Mouse (Mus musculus) forebrain, embryonic 13.5 days (tissue): ENCODE results near the gene B4galnt2. TPM values are rescaled to one million over a fixed set of nuclear protein-coding genes. Genes with fewer than 3 reads are reported as not detected.

ENCODE experiments used
- ATAC-seq: fragments of 200-750 bp; cut with Nextera tagmentation; 2 replicates; pipeline ENCODE4 v1.8.0; 2017
- H3K27ac ChIP-seq: fragments of 300-500 bp; sonication (generic); 2 replicates; pipeline ENCODE4 v1.5.1; 2015; ENCODE audit warnings: inconsistent platforms, mild to moderate bottlenecking, moderate library complexity
- H3K27me3 ChIP-seq: fragments of 300-500 bp; sonication (generic); 2 replicates; pipeline ENCODE4 v1.6.1; 2015; ENCODE audit warnings: mild to moderate bottlenecking, inconsistent platforms
- H3K36me3 ChIP-seq: fragments of 300-500 bp; sonication (generic); 2 replicates; pipeline ENCODE4 v1.6.1; 2015; ENCODE audit warnings: mild to moderate bottlenecking, inconsistent platforms; ENCODE audit not compliant: poor library complexity, severe bottlenecking
- H3K4me1 ChIP-seq: fragments of 300-500 bp; sonication (generic); 2 replicates; pipeline ENCODE4 v1.6.1; 2015; ENCODE audit warnings: inconsistent platforms
- H3K4me2 ChIP-seq: fragments of 300-500 bp; sonication (generic); 2 replicates; pipeline ENCODE4 v1.6.1; 2015; ENCODE audit warnings: inconsistent platforms, mild to moderate bottlenecking, moderate library complexity
- H3K4me3 ChIP-seq: fragments of 300-500 bp; sonication (generic); 2 replicates; pipeline ENCODE4 v1.5.1; 2015; ENCODE audit warnings: mild to moderate bottlenecking, inconsistent platforms
- H3K9ac ChIP-seq: fragments of 300-500 bp; sonication (generic); 2 replicates; pipeline ENCODE4 v1.6.1; 2015; ENCODE audit warnings: mild to moderate bottlenecking, inconsistent platforms
- H3K9me3 ChIP-seq: fragments of 300-500 bp; sonication (generic); replicated peaks from 2 replicates; pipeline ENCODE4 v1.6.1; 2016; ENCODE audit warnings: inconsistent platforms
- WGBS: fragments of 180-500 bp; shearing (Covaris S2); methylation state at CpG from one replicate; pipeline ENCODE4 v1.1.7; 2015; 5-methylcytosine and 5-hydroxymethylcytosine counted together
- polyA plus RNA-seq: library from polyadenylated mRNA; unstranded; fragments of >200 nt; fragmentation: Nextera tagmentation; extraction: Ambion mirVana; gene quantifications from 2 replicates; pipeline ENCODE4 v1.2.1, GENCODE M21; 2015

B4galnt2 gene
- polyA plus RNA-seq, 1 experiment from 2014 or later = not detected

DNA sequence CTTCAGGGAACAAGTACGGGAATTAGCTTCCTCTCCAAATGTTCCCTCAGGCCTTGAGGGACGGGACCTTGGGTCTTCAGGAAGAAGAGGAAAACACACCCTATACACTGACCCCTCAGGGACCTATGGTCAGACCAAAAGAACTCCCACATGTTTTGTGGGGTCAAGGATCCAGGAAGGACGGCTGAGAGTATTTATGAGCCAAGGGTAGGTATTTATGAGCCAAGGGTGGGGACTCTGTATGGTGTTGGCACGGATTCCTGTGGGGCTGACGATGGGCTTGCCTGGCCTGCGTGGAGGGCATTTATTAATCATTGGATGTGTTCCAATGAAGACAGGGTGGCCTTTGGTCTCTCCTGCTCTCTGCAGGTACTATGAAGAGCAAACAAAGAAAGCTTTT, 78.3 kb downstream of the B4galnt2 start:
- H3K4me2 ChIP-seq = no peak overlapping the region
- WGBS = 65% methylated on average over 6 of the region's 6 CpGs
- H3K4me1 ChIP-seq = peaks cover 21% of the 10 kb centered on the region
- ATAC-seq = no peak
- H3K9ac ChIP-seq = no peak overlapping the region
- no peak overlapping the region for H3K4me3 ChIP-seq
- no peaks in the 10 kb centered on the region for H3K36me3 ChIP-seq
- H3K27me3 ChIP-seq = peaks cover 81% of the 10 kb centered on the region
- no peak overlapping the region for H3K27ac ChIP-seq
- H3K9me3 ChIP-seq = no peaks in the 10 kb centered on the region

DNA sequence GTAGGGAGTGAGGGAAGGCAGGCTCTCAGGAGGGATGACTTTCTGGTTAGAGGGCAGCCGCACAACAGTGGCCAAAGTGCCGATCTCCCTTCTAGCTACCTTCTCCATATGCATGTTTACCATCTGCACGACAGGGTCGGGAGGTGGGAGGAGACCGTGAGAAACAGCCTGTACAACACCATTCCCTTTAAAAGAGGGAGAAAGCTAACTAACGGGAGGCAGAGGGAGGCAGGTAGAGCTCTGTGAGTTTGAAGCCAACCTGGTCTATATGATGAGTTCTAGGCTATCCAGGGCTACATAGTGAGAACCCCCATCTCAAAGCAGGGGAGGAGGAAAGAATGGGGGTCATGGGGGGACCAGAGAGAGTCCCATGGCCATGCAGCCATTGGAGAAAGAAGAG, 78.9 kb downstream of the B4galnt2 start:
- H3K4me1 ChIP-seq = peaks cover 27% of the 10 kb centered on the region
- H3K4me3 ChIP-seq = no peak overlapping the region
- H3K9me3 ChIP-seq = no peaks in the 10 kb centered on the region
- peaks cover 82% of the 10 kb centered on the region for H3K27me3 ChIP-seq
- no peak for ATAC-seq
- no peak overlapping the region for H3K9ac ChIP-seq
- H3K36me3 ChIP-seq = no peaks in the 10 kb centered on the region
- WGBS = 46% methylated on average over 6 of the region's 6 CpGs
- no peak overlapping the region for H3K27ac ChIP-seq
- H3K4me2 ChIP-seq = no peak overlapping the region

DNA sequence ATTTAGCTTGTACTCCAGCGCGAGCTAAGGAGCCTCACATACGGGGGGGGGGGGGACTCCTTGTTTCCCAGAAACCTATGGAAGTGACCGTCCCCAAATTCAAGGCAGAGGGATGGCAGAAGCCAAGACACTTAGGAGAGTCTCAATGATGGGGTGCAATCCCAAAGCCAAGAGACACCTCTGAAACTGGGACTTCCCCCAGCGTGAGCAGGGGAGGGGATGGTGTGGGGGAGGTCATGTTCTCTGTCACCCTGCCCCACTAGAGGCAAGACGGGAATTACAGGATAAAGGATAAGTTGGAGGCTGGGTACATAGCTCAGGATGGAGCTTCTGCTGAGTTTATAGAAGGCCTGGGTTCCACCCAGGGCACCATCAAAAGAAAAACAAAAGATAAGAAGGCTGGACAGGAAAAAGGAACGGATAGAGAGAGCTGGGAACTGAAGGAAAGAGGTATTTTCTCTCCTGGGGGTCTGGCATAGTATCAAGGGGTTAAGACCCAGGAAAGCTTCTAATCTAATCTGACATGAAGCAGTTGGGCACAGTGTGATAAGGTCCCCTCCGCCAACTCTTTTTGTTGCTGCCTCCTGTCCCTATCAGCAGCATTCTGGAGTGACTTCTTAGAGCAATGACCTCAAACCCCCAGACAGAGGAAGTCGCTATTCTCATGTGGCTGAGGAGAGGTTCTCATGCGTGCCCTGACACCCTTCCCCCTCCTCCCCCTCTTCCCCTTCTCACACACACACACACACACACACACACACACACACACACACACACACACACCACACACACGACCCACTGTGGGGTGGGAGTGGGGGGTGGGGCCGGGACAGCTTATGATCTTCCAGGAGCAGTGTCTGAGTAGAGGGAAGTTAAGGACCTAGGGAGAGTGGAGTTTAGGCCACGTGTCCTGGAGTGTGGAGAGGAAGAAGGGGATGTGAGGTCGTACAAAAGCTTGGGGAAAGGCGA, 79.7 kb downstream of the B4galnt2 start:
- no peak overlapping the region for H3K4me2 ChIP-seq
- H3K36me3 ChIP-seq = no peaks in the 10 kb centered on the region
- H3K27ac ChIP-seq = no peak overlapping the region
- H3K4me3 ChIP-seq = no peak overlapping the region
- H3K9me3 ChIP-seq = no peaks in the 10 kb centered on the region
- 20% methylated on average over 14 of the region's 15 CpGs for WGBS
- peaks cover 90% of the 10 kb centered on the region for H3K27me3 ChIP-seq
- no peak overlapping the region for H3K9ac ChIP-seq
- ATAC-seq = no peak
- H3K4me1 ChIP-seq = peaks cover 34% of the 10 kb centered on the region

GRCm38 (mm10) chr11:95834143-95834667, 80.5 kb downstream of the B4galnt2 start:
- Histone ChIP-seq H3K4me3 (peak overlapping the region; percentile 9; the same call in 1 of the 2 replicates), H3K9me3 (no peaks in the 10 kb centered on the region), H3K27me3 (peaks cover 95% of the 10 kb centered on the region), H3K27ac (no peak overlapping the region), H3K9ac (no peak overlapping the region), H3K4me1 (peaks cover 34% of the 10 kb centered on the region), H3K4me2 (peak overlapping the region; percentile 25), H3K36me3 (no peaks in the 10 kb centered on the region)
- 4% methylated on average over 22 of the region's 22 CpGs for WGBS
- ATAC-seq = 0 out of 2 replicates have a peak, but pooled peaks have one; percentile 6

DNA sequence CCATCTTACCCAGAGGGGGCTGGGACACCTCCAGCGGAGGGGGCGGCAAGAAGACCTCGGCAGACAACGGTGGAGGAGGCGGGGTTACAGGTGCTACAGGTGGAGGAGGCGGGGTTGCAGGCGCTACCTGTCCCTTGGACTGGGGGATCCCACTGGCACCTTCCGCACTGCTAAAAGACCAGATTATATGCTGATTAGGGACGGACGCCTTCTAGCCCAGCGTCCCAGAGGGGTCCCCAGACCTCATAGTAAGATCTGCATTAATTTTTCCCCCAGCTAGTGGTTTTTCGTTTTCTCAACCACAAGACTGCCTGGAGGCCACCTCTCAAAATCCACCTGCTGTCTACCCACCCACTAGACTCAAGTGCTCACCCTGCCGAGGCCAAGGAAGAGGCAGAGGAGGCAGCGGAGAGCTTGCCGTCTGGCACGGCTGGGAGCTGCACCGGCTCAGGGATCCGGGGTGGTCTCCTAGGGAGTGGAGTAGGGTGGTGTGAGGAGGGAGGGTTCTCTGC, 81.0 kb downstream of the B4galnt2 start:
- H3K27me3 ChIP-seq = peaks cover 98% of the 10 kb centered on the region
- no peak overlapping the region for H3K27ac ChIP-seq
- no peaks in the 10 kb centered on the region for H3K36me3 ChIP-seq
- H3K4me2 ChIP-seq = peak overlapping the region; percentile 25
- H3K4me1 ChIP-seq = peaks cover 33% of the 10 kb centered on the region
- no peaks in the 10 kb centered on the region for H3K9me3 ChIP-seq
- 5% methylated on average over 18 of the region's 18 CpGs for WGBS
- H3K9ac ChIP-seq = no peak overlapping the region
- peak overlapping the region; percentile 9; the same call in 1 of the 2 replicates for H3K4me3 ChIP-seq
- no peak for ATAC-seq

- Histone ChIP-seq H3K9ac (no peak overlapping the region), H3K9me3 (no peaks in the 10 kb centered on the region), H3K4me1 (peaks cover 30% of the 10 kb centered on the region), H3K36me3 (no peaks in the 10 kb centered on the region), H3K27ac (no peak overlapping the region), H3K4me2 (no peak overlapping the region), H3K27me3 (peaks cover 100% of the 10 kb centered on the region), H3K4me3 (no peak overlapping the region)
- WGBS = 20% methylated on average over 8 of the region's 8 CpGs
- ATAC-seq = no peak
Observed at GRCm38 (mm10) chr11:95833006-95833570, 81.6 kb downstream of the B4galnt2 start.

DNA sequence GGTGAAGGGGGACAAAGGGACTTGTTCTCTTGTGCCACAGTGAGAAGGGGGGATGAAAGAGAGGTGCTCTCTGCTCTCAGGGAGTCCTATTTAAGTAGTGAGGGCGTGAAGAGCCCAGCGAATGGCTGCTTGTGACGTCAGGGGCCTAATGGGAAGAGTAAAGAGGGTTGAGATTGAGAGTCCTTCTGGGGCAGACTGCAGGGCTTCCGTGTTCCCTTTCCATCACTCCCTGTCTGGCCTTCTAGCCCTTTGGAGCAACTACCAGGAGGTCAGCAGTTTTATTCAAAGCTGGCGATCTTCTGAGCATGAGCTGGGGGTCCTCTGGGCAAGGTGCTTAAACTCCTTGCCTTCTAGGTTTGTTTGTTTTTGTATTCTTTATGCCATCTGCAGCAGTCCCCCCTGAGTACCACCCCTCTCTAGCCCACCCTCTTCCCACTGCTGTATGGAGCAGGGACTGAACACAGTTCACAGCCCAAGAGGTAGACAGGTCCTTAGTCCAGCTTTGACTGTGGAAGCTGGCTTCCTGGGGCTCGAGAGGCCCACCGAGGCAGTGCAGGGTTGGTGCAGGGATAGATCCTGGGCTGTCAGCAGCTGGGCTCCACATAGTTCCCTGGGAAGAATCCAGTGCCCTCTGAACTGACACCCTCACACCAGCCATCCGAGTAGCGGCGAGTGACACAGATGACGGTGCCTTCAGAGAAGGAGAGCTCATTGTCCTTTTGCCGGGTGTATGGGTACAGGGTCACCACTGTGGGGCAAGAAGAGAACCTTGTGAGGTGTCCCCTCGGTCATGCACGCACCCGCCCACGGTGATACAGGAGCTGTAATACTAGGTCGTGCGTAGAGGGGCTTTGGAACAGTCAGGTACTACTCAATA, 82.3 kb downstream of the B4galnt2 start:
- WGBS = 27% methylated on average over 18 of the region's 18 CpGs
- Histone ChIP-seq H3K4me1 (peaks cover 30% of the 10 kb centered on the region), H3K4me2 (no peak overlapping the region), H3K9ac (no peak overlapping the region), H3K36me3 (no peaks in the 10 kb centered on the region), H3K4me3 (no peak overlapping the region), H3K9me3 (no peaks in the 10 kb centered on the region), H3K27ac (no peak overlapping the region), H3K27me3 (peaks cover 99% of the 10 kb centered on the region)
- ATAC-seq = no peak

GRCm38 (mm10) chr11:95831641-95832040, 83.0 kb downstream of the B4galnt2 start:
- Histone ChIP-seq H3K4me1 (peaks cover 26% of the 10 kb centered on the region), H3K9me3 (no peaks in the 10 kb centered on the region), H3K4me2 (peak overlapping the region; percentile 44; the same call in 1 of the 2 replicates), H3K27ac (no peak overlapping the region), H3K4me3 (peak overlapping the region; percentile 23), H3K9ac (no peak overlapping the region), H3K27me3 (peaks cover 99% of the 10 kb centered on the region), H3K36me3 (no peaks in the 10 kb centered on the region)
- ATAC-seq = no peak
- 1% methylated on average over 15 of the region's 15 CpGs for WGBS

GRCm38 (mm10) chr11:95831276-95831619, 83.4 kb downstream of the B4galnt2 start:
- no peak for ATAC-seq
- Histone ChIP-seq H3K27me3 (peaks cover 99% of the 10 kb centered on the region), H3K9me3 (no peaks in the 10 kb centered on the region), H3K4me2 (peak overlapping the region; percentile 44; the same call in 1 of the 2 replicates), H3K27ac (no peak overlapping the region), H3K36me3 (no peaks in the 10 kb centered on the region), H3K4me1 (peaks cover 26% of the 10 kb centered on the region), H3K9ac (no peak overlapping the region), H3K4me3 (peak overlapping the region; percentile 23)
- WGBS = 10% methylated on average over 10 of the region's 10 CpGs

DNA sequence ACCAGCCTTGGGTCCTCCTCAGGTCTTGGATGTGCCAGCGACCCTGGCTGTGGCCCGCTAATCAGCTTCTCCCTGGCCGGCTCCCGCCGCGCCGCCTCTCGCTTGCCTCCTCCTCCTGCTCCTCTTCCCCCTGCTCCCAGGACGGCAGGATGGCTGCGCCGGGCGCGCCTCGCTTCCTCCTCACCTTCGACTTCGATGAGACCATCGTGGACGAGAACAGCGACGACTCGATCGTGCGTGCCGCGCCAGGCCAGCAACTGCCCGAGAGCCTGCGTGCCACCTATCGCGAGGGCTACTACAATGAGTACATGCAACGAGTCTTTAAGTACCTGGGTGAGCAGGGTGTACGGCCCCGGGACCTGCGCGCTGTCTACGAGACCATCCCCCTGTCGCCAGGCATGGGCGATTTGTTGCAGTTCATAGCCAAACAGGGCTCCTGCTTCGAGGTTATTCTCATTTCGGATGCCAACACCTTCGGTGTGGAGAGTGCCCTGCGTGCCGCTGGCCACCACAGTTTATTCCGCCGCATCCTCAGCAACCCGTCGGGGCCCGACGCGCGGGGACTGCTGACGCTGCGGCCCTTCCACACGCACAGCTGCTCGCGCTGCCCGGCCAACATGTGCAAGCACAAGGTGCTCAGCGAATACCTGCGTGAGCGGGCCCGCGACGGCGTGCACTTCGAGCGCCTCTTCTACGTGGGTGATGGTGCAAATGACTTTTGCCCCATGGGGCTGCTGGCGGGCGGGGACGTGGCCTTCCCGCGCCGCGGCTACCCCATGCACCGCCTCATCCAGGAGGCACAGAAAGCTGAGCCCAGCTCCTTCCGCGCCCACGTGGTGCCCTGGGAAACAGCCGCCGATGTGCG, 84.0 kb downstream of the B4galnt2 start:
- no peaks in the 10 kb centered on the region for H3K36me3 ChIP-seq
- H3K4me3 ChIP-seq = peak overlapping the region; percentile 23
- H3K27ac ChIP-seq = no peak overlapping the region
- ATAC-seq = no peak
- H3K9me3 ChIP-seq = no peaks in the 10 kb centered on the region
- peak overlapping the region; percentile 44 for H3K4me2 ChIP-seq
- no peak overlapping the region for H3K9ac ChIP-seq
- peaks cover 26% of the 10 kb centered on the region for H3K4me1 ChIP-seq
- WGBS = 2% methylated on average over 80 of the region's 80 CpGs
- H3K27me3 ChIP-seq = peaks cover 97% of the 10 kb centered on the region
